ENCODE assay signal across 19 mouse cellular contexts in genomic region chr9:111285061-111285460, GRCm38 (mm10). TPM values are rescaled to one million over a fixed set of nuclear protein-coding genes. Genes with fewer than 3 reads are reported as not detected.
DNase-seq lines count a peak whose midpoint lies in the region; ATAC-seq lines count a peak whose summit lies in the region.
"Had no signal": no experiment of that assay in that cellular context is flagged by ENCODE, and none has a peak within 500 bp of the region (broad histone marks: within the 10 kb centered on the region; RNA-seq: fewer than 3 reads in every experiment).

No protein-coding gene starts in this region.

- no peak overlapping the region for H3K9ac ChIP-seq in hindbrain, embryonic 13.5 days
- no peak overlapping the region for H3K9ac ChIP-seq in hindbrain, embryonic 16.5 days (ENCODE audit: low read depth, low read length)
- H3K9ac ChIP-seq in midbrain, embryonic 13.5 days (replicated peaks): no peak overlapping the region
- H3K9ac ChIP-seq: embryonic facial prominence, embryonic 12.5 days; forebrain, embryonic 12.5 days; forebrain, postnatal 0 days; heart, embryonic 13.5 days; hindbrain, embryonic 14.5 days had no signal

- peaks cover 16% of the 10 kb centered on the region for H3K4me1 ChIP-seq in hindbrain, embryonic 13.5 days (replicated peaks)
- H3K4me1 ChIP-seq in hindbrain, embryonic 16.5 days (ENCODE audit: control insufficient read depth, insufficient read depth, low read depth, low read length): peaks cover 4% of the 10 kb centered on the region
- H3K4me1 ChIP-seq in midbrain, embryonic 13.5 days (replicated peaks): peaks cover 22% of the 10 kb centered on the region

- no peaks in the 10 kb centered on the region for H3K27me3 ChIP-seq in hindbrain, embryonic 13.5 days
- no peaks in the 10 kb centered on the region for H3K27me3 ChIP-seq in hindbrain, embryonic 16.5 days (replicated peaks; ENCODE audit: control insufficient read depth, insufficient read depth, low read length)
- no peaks in the 10 kb centered on the region for H3K27me3 ChIP-seq in midbrain, embryonic 13.5 days
- H3K27me3 ChIP-seq: embryonic facial prominence, embryonic 12.5 days; forebrain, embryonic 12.5 days; heart, embryonic 13.5 days had no signal

- H3K9me3 ChIP-seq in hindbrain, embryonic 13.5 days: no peaks in the 10 kb centered on the region
- no peaks in the 10 kb centered on the region for H3K9me3 ChIP-seq in hindbrain, embryonic 16.5 days (ENCODE audit: control insufficient read depth, low read length)
- no peaks in the 10 kb centered on the region for H3K9me3 ChIP-seq in midbrain, embryonic 13.5 days
- H3K9me3 ChIP-seq: embryonic facial prominence, embryonic 12.5 days; forebrain, embryonic 12.5 days; G1E; heart, embryonic 13.5 days had no signal

- no peak overlapping the region for H3K4me2 ChIP-seq in hindbrain, embryonic 13.5 days
- no peak overlapping the region for H3K4me2 ChIP-seq in hindbrain, embryonic 16.5 days (ENCODE audit: low read length)
- H3K4me2 ChIP-seq in midbrain, embryonic 13.5 days (replicated peaks): no peak overlapping the region
- H3K4me2 ChIP-seq: embryonic facial prominence, embryonic 12.5 days; forebrain, embryonic 12.5 days; heart, embryonic 13.5 days; hindbrain, embryonic 14.5 days had no signal

- no peak overlapping the region for H3K4me3 ChIP-seq in hindbrain, embryonic 13.5 days
- H3K4me3 ChIP-seq in hindbrain, embryonic 16.5 days (ENCODE audit: low read length): no peak overlapping the region
- H3K4me3 ChIP-seq in midbrain, embryonic 13.5 days (replicated peaks): no peak overlapping the region
- H3K4me3 ChIP-seq: embryonic facial prominence, embryonic 12.5 days; forebrain, embryonic 12.5 days; heart, embryonic 13.5 days had no signal

- 28% methylated on average over 3 of the region's 3 CpGs for WGBS in hindbrain, embryonic 13.5 days
- 23% methylated on average over 3 of the region's 3 CpGs for WGBS in hindbrain, embryonic 16.5 days
- 25% methylated on average over 3 of the region's 3 CpGs for WGBS in midbrain, embryonic 13.5 days

- H3K36me3 ChIP-seq in hindbrain, embryonic 13.5 days: no peaks in the 10 kb centered on the region
- no peaks in the 10 kb centered on the region for H3K36me3 ChIP-seq in hindbrain, embryonic 16.5 days (ENCODE audit: control insufficient read depth, insufficient read depth, low read length)
- H3K36me3 ChIP-seq in midbrain, embryonic 13.5 days: no peaks in the 10 kb centered on the region
- H3K36me3 ChIP-seq: embryonic facial prominence, embryonic 12.5 days; forebrain, embryonic 12.5 days; G1E had no signal

- peak; percentile 47 for DNase-seq in R1 (ENCODE audit: low read depth, low spot score)
- DNase-seq in cerebellum, postnatal 10 days: no peak
- no peak for DNase-seq in spleen, postnatal 10 days (ENCODE audit: low spot score in 2 of 2)
- DNase-seq: cerebellum, adult 11-12 months; cerebellum, adult 9-11 months; forebrain, postnatal 0 days; gastrocnemius, postnatal 14 days; heart, postnatal 36 days had no signal

- ATAC-seq in hindbrain, embryonic 13.5 days (ENCODE audit: low FRiP score): no peak
- no peak for ATAC-seq in hindbrain, embryonic 16.5 days
- no peak for ATAC-seq in midbrain, embryonic 13.5 days
- ATAC-seq: activated CD4-positive, CD25-positive, alpha-beta regulatory T cell, adult 4 months; intestine, embryonic 16.5 days had no signal

- 0 out of 2 replicates have a peak overlapping the region, but pooled peaks have one; percentile 3 for H3K27ac ChIP-seq in hindbrain, embryonic 13.5 days
- H3K27ac ChIP-seq in hindbrain, embryonic 16.5 days (ENCODE audit: low read depth, low read length): no peak overlapping the region
- H3K27ac ChIP-seq in midbrain, embryonic 13.5 days: peak overlapping the region; percentile 79; the same call in 1 of the 2 replicates
- H3K27ac ChIP-seq: embryonic facial prominence, embryonic 12.5 days; heart, embryonic 13.5 days; hindbrain, embryonic 14.5 days had no signal

RNA-seq across cellular contexts. Expression of gene Epm2aip1, which starts 13.3 kb away (rescaled TPM):
- 46.2 and 47.4 TPM in 2 replicates for polyA plus RNA-seq in hindbrain, embryonic 13.5 days (2015; fragmentation: Nextera tagmentation; extraction: Ambion mirVana)
- 46.2 and 60.4 TPM in 2 replicates for polyA plus RNA-seq in hindbrain, embryonic 16.5 days (2015; fragmentation: Nextera tagmentation; extraction: Ambion mirVana)
- 47.9 and 48.9 TPM in 2 replicates for polyA plus RNA-seq in midbrain, embryonic 13.5 days (2015; fragmentation: Nextera tagmentation; extraction: Ambion mirVana)

RNA-seq across cellular contexts. Expression of gene Mlh1, which starts 13.5 kb away (rescaled TPM):
- polyA plus RNA-seq in hindbrain, embryonic 13.5 days (2015; fragmentation: Nextera tagmentation; extraction: Ambion mirVana): 29.9 and 31.3 TPM in 2 replicates
- polyA plus RNA-seq in hindbrain, embryonic 16.5 days (2015; fragmentation: Nextera tagmentation; extraction: Ambion mirVana): 25.5 and 29.2 TPM in 2 replicates
- polyA plus RNA-seq in midbrain, embryonic 13.5 days (2015; fragmentation: Nextera tagmentation; extraction: Ambion mirVana): 33.2 and 36.2 TPM in 2 replicates

RNA-seq across cellular contexts. Expression of gene Trank1, which starts 26.5 kb away (rescaled TPM):
- polyA plus RNA-seq in hindbrain, embryonic 13.5 days (2015; fragmentation: Nextera tagmentation; extraction: Ambion mirVana): 4.3 TPM in 2 replicates
- polyA plus RNA-seq in hindbrain, embryonic 16.5 days (2015; fragmentation: Nextera tagmentation; extraction: Ambion mirVana): 11.6 TPM in 2 replicates
- 6.1 and 7.2 TPM in 2 replicates for polyA plus RNA-seq in midbrain, embryonic 13.5 days (2015; fragmentation: Nextera tagmentation; extraction: Ambion mirVana)
- polyA plus RNA-seq: G1E; heart, postnatal 0 days had no signal
